Mouse (Mus musculus): ENCODE data around the gene Ncor2.

Ncor2 gene

DNA sequence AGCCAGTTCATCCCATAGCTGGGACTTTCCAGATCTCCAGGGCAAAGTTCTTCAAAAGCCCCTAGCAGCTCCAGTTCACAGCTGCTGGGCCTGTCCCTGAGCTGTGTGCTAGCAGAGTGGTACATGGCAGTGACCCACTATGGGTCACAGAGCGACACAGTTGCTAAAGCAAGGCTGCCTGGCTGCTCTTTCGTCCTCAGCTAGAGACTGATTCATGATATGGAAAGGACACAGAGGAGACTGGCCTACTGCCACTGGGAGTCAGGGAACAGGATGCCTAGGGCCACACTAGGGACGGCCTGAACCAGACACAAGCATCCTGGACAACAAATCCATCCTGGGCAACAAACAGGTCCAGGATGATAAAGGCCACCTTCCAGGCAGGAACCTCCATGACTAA, 53.8 kb downstream of the Ncor2 start:
- DNase-seq = peak in 1 of 2 experiments; percentile 42

- DNase-seq = no peak
Measured at GRCm38 (mm10) chr5:125124002-125124401, 55.0 kb downstream of the Ncor2 start.

DNA sequence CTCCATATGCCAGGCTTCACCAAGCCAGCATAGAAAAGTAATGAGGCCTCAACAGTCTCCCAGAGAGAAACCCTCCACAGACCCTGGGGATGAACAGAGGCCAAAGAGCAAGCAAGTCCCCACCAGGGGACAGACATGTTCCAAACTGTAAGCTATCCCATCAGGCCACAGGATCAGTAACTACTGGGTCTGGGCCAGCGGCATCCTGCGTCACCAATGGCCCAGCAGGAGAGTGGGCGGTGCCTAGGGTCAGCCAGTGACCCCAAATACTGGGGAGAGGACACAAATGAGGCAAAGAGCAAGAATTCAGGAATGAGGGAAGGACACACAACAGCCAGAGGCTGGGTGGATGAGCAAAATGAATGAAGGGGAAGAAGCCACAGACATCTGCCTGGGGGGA, 55.8 kb downstream of the Ncor2 start:
- DNase-seq = peak; percentile 79 to 81

GRCm38 (mm10) chr5:125122546-125122945, 56.5 kb downstream of the Ncor2 start:
- no peak for DNase-seq

DNA sequence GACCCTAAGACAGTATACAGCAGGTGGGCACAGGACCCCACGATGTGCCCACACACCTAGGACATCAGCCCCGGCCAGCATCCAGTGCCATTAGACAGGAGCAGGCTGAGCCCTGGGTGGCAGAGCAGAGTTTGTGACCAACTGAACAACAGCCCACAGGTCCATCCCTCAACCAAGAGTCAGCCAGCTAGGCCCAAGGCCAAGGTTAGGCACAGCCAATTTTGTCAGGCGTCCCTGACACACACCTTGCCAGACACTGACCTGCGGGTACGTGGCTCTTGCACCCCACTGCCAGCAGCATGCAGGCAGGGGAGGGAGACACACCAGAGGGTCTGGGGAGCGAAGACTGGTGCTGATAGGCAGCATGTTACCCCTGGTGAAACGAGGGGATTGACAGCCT, 57.0 kb downstream of the Ncor2 start:
- DNase-seq = peak in 1 of 2 experiments; percentile 64

- DNase-seq = no peak
Measured at GRCm38 (mm10) chr5:125120517-125121303, 58.3 kb downstream of the Ncor2 start.

DNA sequence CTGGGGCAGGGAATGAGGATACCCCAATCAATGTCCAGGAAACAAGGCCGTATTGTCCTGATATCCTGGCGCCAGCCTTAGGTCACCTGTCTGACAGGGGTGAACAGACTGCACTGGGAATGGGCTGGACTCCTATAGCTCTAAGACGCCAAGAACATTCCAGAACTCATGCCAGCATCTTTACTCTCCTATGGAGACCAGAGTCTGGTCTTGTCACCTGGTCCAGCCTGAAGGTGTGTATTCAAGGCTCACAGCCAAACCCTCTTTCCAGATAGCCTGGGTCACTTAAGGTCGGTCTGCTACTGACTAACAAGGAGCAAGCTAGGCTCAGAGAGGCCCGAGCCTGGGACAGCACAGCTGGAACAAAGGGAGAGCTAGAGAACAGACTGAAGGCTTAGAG, 61.8 kb downstream of the Ncor2 start:
- no peak for DNase-seq

- DNase-seq = no peak
Measured at GRCm38 (mm10) chr5:125113029-125113428, 66.0 kb downstream of the Ncor2 start.

DNA sequence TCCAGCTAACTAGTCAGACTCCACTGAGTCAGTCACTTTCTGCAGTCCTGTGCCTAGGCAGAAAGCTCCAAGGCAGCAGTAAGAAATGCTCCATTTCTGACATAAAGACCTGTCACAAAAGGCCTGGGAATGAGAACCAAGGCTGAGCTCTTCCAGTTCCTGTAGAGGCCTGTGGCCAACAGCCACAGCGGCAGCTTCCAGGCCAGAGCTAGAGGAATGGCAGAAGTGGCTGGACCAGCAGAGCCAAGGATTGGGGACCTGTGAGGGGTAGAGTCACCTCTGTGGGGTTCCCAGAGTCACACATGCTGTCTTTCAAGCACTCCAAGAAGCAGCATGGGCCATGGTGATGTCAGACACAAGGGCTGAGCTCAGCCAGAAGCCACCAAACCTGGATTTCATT, 66.4 kb downstream of the Ncor2 start:
- no peak for DNase-seq

GRCm38 (mm10) chr5:125111137-125111536, 67.9 kb downstream of the Ncor2 start:
- DNase-seq = peak; percentile 53 to 62

DNA sequence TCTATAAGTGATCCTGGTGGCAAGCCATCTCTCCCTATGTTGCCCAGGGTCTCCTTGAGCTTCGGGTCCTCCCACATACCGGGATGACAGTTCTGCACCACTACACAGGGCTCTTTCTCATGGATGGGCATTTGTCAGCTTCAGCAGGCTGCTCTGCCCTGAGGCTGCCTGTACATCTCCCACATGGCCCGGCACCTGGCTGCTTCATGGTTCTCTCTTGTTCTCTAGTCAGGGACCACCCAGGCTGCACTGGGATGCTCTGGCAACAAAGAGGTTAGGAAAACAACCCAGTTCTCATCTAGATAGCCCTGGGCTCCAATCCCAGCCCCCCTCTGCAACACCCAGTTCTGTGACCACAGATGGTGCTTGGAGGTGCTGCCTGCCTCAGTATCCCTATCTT, 68.3 kb downstream of the Ncor2 start:
- DNase-seq = no peak

DNA sequence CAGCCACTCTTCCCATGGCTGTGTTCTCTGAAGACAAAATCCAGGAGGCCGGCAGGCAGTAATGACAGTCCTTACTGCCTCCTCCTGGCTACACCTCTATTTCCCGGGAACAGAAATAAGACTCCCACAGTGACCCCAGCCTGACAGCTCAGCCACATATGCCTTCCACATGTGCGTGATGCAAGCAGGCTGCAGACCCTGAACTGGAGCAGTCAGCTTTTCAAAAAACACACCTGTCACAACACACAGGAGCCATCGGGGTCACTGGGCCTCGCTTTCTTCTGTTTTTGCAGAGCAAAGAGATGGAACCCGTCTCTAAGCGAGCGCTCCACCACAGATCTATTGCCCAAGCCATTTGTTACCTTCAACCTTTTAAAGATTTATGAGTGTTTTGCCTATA, 68.8 kb downstream of the Ncor2 start:
- no peak for DNase-seq

- DNase-seq = peak; percentile 74 to 88
Measured at GRCm38 (mm10) chr5:125107011-125107651, 71.9 kb downstream of the Ncor2 start.

GRCm38 (mm10) chr5:125106191-125106590, 72.8 kb downstream of the Ncor2 start:
- peak; percentile 58 to 65 for DNase-seq

- no peak for DNase-seq
Measured at GRCm38 (mm10) chr5:125104841-125105240, 74.2 kb downstream of the Ncor2 start.

DNA sequence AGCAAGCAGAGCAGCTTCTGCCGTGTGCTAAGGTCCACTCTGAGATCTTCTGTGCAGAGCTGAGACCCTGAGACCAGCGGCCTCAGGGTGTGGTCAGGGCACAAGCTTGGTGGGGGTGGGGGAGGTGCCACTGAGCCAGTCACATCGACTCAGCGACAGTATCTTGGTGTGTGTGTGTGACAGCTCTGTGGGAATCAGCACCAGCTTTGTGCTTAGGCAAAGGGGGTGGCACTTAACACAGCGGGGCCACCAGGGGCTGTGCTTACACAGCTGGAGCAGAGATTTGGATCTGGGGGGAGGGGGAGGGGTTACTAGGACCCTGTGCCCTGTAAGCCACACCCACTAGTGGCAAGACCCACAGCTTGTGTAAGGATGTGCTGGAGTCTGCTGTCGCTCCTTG, 75.6 kb downstream of the Ncor2 start:
- no peak for DNase-seq

DNA sequence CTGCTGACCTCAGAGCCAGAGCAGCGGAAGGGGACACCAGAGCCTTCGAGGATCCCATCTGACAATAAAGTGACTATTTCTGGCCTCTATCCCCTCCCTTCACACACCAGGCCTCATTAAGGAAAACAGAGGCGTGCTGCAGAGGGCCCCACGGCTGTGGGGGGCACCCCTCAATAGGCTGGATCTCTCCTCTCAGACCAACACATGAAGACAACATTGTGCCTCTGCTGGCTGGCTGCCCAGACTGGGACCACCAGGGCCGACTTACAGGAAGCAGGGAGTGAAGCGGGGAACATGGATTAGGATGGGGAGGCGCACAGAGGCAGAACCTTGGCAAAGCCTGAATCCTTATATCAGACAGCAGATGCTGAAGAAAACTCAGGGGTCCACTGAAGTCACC, 76.1 kb downstream of the Ncor2 start:
- DNase-seq = no peak

DNA sequence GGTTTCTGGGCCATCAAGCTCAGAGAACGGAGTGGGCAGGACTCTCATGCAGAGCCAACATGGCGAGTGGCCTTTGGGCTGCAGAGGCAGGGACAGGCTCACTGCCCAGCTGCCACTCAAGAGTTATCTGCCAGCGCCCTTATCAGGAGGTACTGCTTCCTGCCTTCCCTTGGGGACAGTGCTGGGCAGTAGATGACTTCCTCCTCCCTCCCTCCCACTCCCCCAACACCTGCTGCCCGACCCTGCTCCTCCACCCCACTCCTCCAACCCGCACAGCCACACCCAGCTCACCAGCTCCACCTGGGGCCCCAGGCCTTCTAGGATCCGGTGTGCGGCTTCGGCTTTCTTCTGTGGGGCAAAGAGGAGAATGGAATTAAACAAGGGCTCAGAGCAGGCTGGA, 76.7 kb downstream of the Ncor2 start:
- no peak for DNase-seq

- peak in 1 of 2 experiments; percentile 13 for DNase-seq
Measured at GRCm38 (mm10) chr5:125099785-125100350, 79.2 kb downstream of the Ncor2 start.

DNA sequence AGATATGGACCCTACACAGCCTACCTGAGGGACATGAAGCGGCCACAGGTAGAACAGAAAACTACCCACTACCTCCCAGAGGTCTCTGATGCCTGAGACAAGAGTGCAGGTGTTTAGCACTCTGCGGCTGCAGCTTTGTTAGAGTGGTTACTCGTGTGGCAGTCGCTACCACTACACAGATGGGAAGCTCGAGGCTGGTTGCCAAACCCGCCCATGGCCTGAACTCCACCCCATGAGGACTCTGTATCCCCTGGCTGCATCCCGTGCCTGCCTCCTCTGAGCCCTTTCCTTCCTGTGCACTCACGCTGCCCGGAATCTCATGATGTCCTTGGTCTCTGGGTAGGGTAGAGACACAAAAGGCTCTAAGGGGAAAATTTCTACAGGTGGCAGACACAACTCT, 80.3 kb downstream of the Ncor2 start:
- DNase-seq = no peak

DNA sequence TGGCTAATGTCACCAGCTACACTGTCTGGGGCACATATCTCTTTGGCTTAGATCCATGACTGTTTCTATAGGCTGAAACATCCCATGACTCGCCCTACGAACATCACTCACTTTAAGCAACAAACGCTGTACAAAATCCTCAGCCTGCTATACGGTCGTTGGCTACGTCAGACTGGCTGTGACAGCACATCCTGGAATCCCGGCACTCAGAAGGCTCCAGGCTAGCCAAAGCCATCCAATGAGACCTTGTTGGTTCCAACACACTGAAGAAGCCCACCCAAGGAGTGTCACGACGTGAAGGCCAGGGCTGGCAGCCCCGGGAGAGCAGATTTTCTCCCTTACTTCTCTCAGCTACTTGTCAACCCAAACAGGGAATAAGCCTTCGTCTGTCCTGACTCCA, 82.7 kb downstream of the Ncor2 start:
- no peak for DNase-seq

DNA sequence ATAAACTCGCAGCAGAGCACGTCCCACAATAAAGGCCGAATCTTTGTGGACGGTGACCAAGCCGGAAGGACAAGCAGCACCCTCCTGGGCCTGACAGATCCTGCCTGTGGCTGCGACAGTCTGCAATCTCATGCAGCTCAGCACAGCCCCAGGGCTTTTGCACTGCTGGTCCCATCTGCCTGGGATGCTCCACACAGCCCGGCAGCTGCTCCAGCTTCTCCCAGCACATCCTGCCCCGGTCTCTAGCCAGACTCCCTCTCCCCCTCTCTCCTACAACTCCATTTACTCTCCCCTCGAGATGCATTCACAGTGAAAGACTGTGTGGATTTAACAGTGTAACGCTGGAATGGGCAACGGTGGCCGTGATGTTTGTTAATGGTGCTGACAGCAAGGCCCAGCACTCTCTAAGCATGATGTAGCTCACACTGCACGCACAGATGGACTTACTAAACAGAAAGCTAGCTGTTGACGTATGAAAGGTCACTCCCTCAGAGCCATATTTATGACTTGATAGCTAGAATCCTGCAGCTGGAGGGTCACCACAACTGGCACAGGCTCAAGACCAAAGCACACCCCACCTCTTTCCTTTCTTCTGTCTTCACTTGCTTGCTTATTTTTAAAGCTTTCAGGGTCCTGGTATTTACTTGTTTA, 83.4 kb downstream of the Ncor2 start:
- no peak for DNase-seq

DNA sequence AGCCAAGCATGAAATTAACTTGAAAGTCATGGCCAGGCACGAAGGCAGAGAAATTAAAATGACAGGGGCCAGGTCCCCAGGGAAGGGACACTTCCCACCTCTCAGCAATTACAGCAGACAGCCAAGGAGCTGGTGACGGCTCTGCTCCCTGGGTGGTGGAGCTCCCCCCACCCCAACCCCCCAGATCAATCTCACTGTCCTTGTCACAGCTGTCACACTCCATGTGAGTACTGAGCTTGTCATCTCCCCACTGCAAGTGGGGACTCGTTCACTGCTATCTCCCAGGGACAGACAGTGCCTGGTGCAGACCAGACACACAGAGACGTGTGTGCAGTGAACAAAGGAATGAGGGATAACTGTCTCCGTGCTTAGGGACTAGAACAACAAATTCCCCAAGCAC, 85.2 kb downstream of the Ncor2 start:
- no peak for DNase-seq

- no peak for DNase-seq
Measured at GRCm38 (mm10) chr5:125088076-125088475, 90.9 kb downstream of the Ncor2 start.
